Mouse (Mus musculus) lung, postnatal 0 days (tissue): ENCODE measurements around the gene Tmem184a.

Experiments used
- CTCF ChIP-seq: IDR thresholded peaks from 2 replicates; pipeline ENCODE4 v1.5.1; 2016; ENCODE audit warnings: antibody characterized with exemption, mild to moderate bottlenecking
- EP300 ChIP-seq: IDR thresholded peaks from 2 replicates; pipeline ENCODE4 v1.6.1; 2016; ENCODE audit warnings: antibody characterized with exemption, mild to moderate bottlenecking, control low read depth

DNA sequence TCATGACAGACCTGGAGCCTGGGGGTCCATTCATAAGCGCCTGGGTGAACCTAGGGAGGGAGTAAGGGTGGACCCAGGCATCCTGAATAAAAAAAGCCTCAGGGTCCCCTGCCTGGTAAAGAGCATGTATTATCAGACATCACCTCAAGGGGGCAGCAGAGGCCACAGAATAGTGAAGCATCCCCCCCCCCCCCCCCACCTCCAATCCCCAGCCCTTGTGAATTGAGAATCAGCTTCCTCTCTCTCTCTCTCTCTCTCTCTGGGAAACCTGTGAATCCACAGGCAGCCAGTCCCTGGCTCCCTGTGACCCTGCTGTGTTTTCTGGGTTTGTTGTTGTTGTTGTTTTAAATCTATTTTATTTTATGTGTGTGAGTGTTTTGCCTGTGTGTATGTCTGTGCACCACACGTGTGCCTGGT, 18.8 kb upstream of the Tmem184a start:
- peak; percentile 64 for TF ChIP-seq CTCF
- no peak for TF ChIP-seq EP300
